Mouse (Mus musculus) natural killer cell, adult 2 months (primary cell): ENCODE measurements around the gene R3hdm2.
A peak's percentile ranks its signal among the peaks of the same experiment; 100 is the strongest.

Source experiments
- DNase-seq, 2 experiments: peaks; one replicate each; pipeline ENCODE4 v3.0.0; 2022; ENCODE audit warnings: low spot score in 2 of 2

Gene R3hdm2

DNA sequence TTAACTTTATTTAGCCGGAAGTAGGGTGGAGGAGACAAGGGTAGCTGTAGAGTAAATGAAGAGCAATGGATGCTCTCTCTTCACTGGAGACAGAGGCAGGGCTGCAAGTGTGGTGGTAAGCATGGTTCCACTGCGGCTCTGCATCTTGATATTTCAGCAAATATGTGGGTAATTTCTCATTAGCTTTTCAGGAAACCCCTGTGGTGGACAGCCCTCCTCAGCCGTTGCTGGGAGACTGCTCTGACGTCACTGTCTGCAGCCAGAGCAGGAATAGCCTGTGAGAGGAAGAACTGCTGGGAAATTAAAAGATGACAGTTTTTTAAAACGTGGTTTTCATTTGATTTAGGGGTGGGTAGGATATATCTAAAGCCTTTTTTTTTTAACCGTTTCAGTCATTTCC, 41.9 kb downstream of the R3hdm2 start:
- DNase-seq, result peak in 1 of 2 experiments; percentile 18

DNA sequence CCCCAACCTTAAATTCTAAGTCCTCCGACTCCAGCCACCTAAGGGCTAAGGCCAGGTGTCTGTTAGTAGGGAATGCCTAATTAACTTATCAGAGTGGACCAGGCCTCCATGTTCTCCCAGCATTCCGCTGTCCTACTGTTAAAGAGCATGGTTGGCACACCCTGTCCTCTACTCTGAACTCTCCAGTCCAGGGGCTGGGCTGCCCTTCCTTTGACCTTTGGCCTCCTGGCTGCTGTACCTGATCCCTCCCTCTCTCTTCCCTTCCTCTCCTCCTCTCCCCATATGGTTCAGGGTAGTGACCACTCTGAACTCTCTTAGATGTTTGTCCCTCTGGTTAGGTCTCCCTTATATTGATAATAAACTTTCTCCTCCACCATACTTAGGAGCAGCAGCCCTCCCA, 45.7 kb downstream of the R3hdm2 start:
- no peak for DNase-seq

DNA sequence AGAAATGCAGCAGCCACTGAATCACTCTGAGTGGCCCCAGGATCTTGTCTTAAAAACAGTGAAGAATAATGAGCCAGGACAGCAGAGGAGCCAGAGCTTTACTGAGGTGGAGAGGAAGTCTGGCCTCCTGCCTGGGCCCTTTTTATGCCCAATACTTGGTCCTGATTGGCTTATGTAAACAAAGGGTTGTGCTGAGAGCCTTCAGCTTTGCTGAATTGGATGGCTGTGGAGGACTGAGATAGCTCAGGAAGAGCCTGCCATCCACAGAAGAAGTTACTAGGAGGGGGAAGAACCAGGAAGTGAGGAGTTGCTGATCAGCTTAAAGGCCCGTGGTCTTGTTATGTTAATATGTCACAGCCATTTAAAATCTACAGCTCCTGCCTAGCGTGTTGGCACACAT, 46.5 kb downstream of the R3hdm2 start:
- no peak for DNase-seq

DNA sequence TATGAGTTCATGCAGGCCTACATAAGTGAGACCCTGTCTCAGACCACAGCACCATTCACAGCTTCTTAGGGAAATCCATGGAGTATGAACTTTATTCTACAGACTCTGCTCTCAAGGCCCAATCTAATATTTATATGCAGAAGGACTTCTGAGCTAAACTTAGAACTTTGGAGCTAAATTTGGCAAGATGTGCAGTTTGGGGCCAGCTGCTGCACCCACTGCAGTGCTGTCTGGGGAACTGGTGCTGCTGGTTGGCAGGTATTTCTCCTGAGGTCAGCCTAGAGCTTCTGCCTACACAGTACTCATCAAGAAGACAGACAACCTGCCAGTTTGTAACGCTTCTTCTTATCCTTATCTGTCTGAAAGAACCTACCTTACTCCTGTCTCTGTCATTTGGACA, 47.0 kb downstream of the R3hdm2 start:
- no peak for DNase-seq

DNA sequence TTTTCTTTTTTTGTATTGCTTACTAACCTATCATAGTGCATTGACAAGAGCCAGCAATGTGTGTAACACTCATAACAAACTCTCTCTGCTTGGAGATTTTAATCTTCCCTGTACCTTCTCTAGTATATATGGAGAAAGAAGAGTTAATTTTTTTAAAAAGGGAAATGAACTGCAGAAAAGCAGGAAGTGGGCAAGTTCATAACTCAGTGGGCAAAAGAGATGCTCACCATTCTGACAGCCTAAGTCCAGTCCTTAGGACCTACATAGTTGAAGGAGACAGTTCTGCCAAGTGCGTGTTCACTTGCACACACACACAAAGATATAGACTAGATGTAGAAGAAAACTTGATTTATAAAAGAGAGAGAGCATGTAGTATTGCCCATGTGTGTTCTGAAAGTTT, 47.9 kb downstream of the R3hdm2 start:
- no peak for DNase-seq

DNA sequence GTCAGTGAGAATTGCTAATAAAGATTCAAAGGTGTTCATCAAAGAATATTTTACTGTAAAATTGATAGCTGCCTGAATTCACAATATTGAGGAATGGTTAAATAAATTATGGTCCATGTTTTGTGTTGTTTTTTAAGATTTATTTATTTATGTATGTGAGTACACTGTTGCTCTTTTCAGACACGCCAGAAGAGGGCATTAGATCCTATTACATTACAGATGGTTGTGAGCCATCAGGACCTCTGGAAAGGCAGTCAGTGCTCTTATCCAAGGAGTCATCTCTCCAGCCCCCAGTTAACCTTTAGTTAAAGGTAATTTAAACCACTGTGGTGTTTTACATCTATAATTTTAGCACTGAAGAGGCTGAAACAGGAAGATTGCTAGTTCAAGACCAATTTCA, 49.4 kb downstream of the R3hdm2 start:
- DNase-seq, result no peak

DNA sequence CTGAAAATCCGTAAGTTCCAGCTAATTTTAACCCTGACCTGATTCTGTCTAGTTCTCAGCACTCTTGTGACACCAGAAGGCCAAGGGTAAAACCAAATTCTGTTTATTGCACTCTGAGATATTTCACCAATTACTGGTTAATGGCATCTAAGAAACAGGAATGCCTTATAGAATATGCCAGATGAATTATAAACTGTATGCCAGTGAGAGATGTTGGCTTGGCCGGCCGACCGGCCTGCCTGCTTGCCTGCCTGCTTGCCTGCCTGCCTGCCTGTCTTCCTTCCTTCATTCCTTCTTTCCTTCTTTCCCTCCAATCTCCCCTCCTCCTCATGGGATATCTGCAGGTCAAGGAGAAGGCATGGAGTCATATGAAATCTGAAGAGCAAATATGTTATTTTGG, 52.3 kb downstream of the R3hdm2 start:
- DNase-seq, result no peak

DNA sequence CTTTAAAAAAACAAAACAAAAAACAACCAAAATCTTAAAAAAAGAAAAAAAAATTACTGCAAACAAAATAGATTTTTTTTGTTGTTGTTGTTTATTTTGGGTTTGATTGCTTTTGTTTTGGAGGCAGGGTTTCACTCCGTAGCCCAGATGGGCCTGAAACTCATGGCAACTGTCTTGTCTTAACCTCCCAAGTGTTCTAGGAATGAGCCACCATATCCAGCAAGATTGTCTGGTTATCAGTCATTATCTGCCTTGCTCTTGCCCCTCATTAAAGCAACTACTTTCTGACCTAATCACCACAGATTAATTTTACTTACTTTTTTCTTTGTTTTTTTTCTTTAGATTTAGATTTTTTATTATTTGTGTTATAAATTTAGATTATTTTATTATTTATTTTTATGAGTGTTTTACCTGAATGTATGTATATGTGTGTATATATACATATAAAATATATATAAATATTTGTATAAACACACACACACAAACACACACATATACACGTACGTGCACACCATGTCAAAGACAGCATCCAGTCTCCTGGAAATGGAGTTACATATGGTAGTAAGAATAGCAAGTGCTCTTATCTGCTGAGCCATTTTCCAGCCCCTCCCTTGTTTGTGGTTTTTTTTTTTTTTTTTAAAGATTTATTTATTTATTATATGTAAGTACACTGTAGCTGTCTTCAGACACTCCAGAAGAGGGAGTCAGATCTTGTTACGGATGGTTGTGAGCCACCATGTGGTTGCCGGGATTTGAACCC, 57.4 kb downstream of the R3hdm2 start:
- no peak for DNase-seq

DNA sequence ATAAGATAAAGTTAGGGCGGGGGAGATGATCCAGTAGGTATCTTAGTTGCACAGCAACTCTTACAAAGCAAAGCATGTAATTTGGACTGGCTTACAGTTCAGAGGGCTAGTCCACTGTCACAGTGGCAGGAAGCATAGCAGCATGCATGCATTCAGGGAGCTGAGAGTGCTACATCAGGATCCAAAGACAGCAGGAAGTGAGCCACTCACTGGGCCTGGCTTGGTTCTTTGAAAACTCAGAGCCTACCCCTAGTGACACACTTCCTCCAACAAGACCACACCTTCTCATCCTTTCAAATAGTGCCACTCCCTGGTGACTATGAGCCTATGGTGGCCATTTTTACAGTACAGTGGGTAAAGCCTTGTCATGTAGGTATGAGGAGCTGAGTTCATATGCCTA, 73.6 kb downstream of the R3hdm2 start:
- DNase-seq, result no peak

DNA sequence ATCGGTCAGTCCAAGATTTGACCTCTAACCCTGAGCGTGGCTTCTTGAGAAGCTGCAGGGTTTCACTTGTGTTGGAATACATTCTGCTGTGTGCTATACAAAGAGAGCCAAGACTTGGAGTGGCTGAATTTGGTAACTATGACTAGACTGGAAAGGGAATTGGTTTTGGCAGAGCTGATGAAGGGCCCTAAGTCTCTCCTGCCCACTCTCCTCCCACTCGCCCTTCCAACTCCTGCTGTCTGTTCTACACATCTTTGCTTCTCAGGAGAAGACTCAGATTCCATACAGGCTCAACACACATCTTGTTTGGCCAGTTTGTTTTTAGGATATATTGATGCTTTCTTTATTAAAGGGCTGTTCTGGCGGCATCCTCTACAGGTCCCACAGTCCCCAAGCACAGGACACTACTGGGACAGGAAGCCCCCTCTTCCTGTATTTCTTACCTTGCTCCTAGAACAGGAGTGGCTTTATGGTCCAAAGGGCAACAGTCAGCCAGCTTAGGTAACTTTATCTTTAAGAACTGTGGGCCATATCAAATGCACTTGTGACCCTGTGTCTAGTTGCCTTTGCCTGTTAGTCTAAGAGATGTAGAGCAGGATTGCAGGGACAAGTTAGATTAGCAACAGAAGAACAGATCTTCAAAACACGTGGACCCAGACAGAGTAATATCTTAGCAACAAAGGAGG, 82.4 kb downstream of the R3hdm2 start:
- no peak for DNase-seq

DNA sequence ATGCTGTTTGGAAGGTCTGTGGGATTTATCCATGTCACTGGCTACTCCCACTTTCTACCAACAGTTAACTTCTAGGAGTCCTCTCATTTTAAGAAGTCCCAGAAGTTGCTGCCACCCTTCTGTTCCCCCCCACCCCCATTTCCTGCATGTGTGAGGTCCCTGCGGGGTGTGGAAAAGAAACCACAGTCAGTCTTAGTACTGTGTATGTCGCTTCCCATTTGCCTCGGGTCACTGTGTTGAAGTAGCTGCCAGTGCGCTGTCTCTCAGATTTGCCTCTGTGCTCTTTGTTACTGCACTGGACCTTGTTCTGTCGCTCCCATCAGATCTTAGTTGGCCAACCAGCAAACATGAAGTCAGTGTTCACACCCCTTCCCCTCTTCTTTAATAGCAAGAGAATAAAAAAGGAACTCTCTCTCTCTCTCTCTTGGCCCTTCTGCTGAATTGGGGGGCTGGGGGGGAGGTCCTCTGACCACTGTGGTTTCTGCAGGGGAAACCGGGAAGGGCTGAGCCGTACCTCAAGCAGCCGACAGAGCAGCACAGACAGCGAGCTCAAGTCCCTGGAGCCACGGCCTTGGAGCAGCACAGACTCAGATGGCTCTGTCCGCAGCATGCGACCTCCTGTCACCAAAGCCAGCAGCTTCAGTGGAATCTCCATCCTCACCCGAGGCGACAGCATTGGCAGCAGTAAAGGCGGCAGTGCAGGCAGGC, 91.3 kb downstream of the R3hdm2 start:
- DNase-seq, result no peak

DNA sequence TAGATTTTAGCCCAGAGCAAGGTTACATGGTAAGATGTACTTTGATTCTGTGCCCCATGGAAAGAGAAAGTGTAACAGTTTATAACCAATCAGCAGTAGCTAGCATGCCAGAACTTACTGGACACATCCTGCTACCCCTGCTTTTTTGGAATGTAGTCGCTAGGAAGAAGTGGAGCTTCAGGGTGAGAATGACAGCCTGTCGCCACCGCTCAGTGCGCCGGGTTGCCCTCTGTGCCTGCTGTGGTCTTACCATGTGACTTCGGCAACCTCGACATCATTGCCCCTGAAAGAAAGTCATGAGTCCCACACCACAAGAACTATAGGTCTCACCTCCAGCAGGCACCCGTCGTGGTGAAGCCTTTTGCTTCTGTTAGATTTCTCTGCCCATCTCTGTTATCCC, 92.6 kb downstream of the R3hdm2 start:
- DNase-seq, result no peak

DNA sequence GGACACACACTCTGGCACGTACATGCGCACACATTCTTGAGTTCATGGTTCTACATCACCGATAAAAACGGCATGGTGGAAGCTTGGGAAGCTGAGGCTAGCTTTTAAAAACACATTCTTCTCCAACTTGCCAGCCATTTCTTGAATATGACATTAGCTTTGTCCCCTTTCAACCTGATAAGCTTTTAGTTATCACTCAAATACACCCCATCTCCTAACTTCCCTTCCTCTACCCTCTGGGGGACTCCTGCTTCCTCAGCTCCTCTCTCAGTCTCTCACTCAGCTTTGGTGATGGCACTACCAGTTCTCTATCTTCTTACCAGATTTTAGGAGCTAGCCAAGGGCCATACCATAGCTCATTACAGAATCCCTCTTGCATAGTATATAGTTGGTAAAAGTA, 95.0 kb downstream of the R3hdm2 start:
- DNase-seq, result no peak

DNA sequence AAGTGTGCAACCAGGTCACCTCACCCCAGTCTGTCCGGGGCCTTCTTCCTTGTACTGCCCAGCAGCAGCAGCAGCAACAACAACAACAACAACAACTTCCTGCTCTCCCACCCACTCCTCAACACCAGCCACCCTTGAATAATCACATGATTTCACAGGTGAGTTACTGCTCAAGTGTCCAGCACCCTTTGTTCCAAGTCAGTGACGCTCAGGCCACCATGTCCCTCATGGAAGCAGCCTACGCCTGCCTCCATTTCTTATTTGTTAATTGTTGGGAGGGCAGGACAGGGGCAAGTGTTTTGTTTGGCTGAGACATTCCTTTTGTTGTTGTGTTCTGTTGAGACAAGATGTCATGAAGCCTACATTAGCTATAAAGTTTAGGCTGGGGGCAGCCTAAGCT, 96.4 kb downstream of the R3hdm2 start:
- no peak for DNase-seq

DNA sequence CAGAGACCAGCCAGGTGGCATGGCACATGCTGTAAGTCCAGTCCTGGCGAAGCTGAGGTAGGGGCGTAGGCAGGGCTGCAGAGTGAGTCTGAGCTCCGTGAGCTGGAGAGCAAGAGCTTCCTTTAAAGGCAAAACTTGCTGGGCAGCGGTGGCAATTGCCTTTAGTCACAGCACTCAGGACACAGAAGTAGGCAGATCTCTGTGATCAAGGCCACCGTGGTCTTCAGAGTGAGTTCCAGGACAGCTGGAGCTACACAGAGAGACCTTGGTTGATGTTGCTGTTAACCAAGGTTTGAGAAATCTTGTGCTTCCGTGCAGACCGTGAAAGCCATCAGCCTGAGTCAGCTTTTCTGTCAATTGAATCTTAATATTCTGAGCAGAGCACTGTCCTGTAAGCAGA, 97.2 kb downstream of the R3hdm2 start:
- no peak for DNase-seq

DNA sequence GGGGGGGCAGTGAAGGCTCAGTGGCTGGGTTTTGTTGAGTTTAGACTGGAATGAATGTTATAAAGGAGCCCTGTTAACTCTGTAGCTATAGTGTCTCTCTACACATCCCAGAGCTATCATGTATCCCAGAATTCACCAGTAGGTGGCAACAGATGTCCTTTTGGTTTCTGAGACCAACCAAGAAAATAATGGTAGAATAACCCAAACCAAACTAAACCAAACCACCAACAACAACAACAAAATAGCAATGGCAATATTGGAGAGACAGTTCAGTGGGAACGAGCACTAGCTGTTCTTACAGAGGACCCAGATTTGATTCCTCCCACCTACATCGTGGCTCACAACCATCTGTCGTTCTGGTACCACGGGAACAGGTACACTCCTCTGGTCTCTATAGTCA, 99.0 kb downstream of the R3hdm2 start:
- no peak for DNase-seq

DNA sequence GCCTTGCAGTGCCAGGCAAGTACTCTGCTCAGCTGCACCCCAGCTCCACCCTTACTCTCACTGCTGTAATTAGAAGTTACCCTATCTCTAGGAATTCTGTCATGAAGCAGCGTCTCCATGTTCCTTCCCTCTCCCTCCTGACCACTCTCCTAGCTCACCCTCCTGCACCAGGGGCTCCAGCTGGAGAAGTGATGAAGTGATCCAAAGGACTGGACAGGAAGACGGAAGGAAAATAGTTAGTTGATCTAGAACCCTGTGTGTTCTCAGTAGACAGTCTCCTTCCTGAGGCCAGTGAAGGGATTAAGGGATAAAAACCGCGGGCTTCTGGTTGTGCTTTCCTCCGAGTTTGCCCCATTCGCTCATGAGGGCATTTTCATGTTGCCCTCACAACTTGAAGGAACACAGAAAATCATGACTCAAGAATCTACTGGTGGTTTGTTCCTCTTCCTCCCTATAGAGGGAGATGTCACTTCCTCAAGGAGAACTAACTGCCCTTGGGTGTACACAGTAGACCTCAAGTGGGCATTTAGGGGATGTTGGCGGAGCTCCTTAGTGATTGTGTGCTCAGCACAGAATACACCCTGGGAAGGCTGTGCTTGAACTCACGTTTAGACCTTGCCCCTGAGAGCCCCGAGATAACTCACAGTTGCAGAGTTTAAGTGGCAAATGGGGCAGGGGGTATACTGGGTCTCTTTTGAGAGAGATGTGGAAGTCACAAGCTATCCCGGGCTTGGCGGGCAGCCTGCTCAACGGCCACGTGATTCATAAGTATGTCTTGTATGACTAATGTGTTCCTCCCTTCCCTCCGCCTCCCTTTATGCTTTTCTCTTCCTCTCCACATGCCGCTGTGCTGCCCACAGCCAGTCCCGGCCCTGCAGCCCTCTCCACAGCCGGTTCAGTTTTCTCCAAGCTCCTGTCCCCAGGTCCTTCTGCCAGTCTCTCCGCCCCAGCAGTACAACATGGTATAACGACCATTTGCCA, 101.0 kb downstream of the R3hdm2 start:
- DNase-seq, result no peak

DNA sequence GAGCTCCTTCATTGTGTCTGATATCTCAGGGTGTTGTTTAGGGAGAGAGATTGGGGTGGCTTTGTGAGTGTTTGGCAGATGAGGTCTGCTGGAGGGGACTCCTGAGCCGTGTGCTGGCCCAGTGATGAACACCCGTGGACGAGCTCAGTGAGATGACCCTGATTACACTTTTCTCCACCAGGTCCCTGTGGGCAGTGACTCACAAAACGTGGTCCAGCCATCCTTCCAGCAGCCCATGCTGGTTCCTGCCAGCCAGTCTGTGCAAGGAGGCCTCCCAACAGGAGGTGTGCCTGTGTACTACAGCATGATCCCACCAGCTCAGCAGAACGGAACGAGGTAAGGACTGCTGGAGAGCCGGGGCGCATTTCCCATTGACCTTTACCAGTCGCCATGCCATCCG, 105.1 kb downstream of the R3hdm2 start:
- DNase-seq, result no peak

DNA sequence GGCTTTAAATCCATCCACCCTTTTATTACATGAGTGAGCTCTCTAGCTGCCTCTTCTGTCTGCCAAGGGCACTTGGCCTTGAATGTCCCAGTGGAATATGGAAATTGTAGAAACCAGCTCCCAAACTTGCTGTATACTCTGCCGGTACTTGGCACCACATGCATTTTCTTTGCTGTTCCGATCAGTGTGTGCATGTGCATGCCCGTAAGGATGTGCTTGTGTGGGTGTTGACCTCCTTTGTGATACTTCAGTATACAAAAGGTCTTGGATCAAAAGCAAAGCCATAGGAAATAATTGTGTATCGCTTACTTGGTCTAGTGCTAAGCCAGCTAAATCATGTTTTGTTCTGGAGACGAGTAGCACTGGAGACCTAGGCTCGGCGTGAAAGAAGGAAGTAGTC, 108.7 kb downstream of the R3hdm2 start:
- no peak for DNase-seq

DNA sequence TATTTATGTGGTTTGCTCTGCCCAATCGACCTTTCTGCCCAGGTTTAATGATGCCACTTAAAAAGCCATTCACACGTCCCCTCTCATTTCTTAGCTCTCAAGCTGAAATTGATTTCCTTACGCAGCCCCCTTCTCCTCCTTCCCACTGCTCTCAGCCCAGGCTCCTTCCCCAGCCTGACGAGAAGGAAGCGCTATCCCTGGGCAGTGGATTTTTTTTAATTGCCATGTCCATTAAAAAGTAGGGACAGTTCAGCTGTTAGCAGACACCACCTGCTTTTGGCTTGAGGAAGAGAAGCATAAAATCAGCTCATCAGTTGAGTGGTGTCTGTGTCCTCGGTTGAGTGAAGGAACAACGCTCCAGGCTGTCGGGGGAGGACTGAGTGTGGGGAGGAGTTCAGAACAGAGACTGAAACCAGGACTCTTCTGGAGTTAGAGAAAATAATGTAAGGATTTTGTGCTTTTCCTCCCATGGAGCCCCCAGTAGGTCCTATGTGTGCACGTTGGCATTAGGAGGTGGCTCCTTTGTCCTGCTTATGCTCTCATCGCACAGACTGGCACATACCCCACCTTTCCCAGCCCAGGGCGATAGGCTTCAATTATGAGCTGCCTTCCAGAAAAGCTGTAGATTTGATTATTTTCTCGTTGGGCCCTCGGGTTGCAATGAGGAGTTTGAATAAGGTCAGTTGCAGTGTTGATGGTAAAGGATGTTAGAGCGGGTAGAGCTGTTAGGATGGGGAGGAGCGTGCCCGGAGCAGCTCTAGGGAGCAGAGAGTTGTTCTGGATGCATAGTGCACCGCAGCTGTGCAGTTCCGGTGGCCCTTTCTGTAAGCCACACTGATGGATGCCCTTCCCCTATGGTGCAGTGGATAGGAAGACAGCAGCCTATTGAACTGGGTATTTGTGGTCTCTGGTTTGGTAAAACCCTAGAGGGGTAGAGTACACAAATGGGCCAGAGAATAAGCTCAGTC, 110.3 kb downstream of the R3hdm2 start:
- DNase-seq, result no peak

DNA sequence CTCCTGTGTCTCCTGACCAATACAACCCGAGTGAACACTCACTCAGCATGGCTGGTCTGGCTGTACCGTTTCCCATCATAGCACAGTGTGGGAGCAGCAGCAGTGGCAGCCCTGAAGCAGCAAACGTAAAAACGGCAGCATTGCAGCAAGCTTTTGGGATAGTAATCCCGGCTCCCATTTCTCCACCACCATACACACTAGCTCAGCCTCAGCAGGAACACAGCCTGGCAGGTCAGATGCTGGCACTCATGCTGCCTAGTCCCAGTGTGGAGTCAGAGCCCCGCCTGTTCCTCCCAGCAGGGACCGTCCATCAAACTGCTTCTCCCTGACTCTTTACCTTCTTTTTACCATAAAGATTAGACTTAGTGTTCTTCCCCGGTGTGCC, 111.0 kb downstream of the R3hdm2 start:
- DNase-seq, result no peak
